Mouse (Mus musculus) forebrain, embryonic 16.5 days (tissue): ENCODE results near the gene Kcnd2. TPM values are rescaled to one million over a fixed set of nuclear protein-coding genes. Genes with fewer than 3 reads are reported as not detected.

Source experiments
- ATAC-seq: fragments of 200-750 bp; cut with Nextera tagmentation; 2 replicates; pipeline ENCODE4 v1.8.0; 2017; ENCODE audit warnings: mild to moderate bottlenecking, moderate library complexity
- H3K27ac ChIP-seq: fragments of 300-500 bp; sonication (generic); 2 replicates; pipeline ENCODE4 v1.5.1; 2014; ENCODE audit warnings: low read length, control low read depth
- H3K27me3 ChIP-seq: fragments of 300-500 bp; sonication (generic); replicated peaks from 2 replicates; pipeline ENCODE4 v1.6.1; 2014; ENCODE audit warnings: low read length; ENCODE audit not compliant: control insufficient read depth, insufficient read depth
- H3K36me3 ChIP-seq: fragments of 300-500 bp; sonication (generic); 2 replicates; pipeline ENCODE4 v1.6.1; 2014; ENCODE audit not compliant: control insufficient read depth, insufficient read depth
- H3K4me1 ChIP-seq: fragments of 300-500 bp; sonication (generic); replicated peaks from 2 replicates; pipeline ENCODE4 v1.6.1; 2014; ENCODE audit warnings: low read length; ENCODE audit not compliant: control insufficient read depth, insufficient read depth
- H3K4me2 ChIP-seq: fragments of 300-500 bp; sonication (generic); 2 replicates; pipeline ENCODE4 v1.6.1; 2014; ENCODE audit warnings: mild to moderate bottlenecking, low read length, control low read depth
- H3K4me3 ChIP-seq: fragments of 300-500 bp; sonication (generic); replicated peaks from 2 replicates; pipeline ENCODE4 v1.5.1; 2014; ENCODE audit warnings: mild to moderate bottlenecking, low read length, control low read depth
- H3K9ac ChIP-seq: fragments of 300-500 bp; sonication (generic); replicated peaks from 2 replicates; pipeline ENCODE4 v1.6.1; 2014; ENCODE audit warnings: low read depth, low read length, control low read depth
- H3K9me3 ChIP-seq: fragments of 300-500 bp; sonication (generic); 2 replicates; pipeline ENCODE4 v1.6.1; 2016; ENCODE audit warnings: low read length; ENCODE audit not compliant: control insufficient read depth
- WGBS: fragments of 180-500 bp; shearing (Covaris S2); extraction: QIAGEN DNeasy Blood & Tissue Kit; methylation state at CpG from one replicate; pipeline ENCODE4 v1.1.7; 2014; 5-methylcytosine and 5-hydroxymethylcytosine counted together
- polyA plus RNA-seq: library from polyadenylated mRNA; unstranded; fragments of >200 nt; fragmentation: Nextera tagmentation; extraction: Ambion mirVana; gene quantifications from 2 replicates; pipeline ENCODE4 v1.2.1, GENCODE M21; 2015

Gene Kcnd2
- polyA plus RNA-seq, 1 experiment from 2014 or later, result 13.5 TPM

DNA sequence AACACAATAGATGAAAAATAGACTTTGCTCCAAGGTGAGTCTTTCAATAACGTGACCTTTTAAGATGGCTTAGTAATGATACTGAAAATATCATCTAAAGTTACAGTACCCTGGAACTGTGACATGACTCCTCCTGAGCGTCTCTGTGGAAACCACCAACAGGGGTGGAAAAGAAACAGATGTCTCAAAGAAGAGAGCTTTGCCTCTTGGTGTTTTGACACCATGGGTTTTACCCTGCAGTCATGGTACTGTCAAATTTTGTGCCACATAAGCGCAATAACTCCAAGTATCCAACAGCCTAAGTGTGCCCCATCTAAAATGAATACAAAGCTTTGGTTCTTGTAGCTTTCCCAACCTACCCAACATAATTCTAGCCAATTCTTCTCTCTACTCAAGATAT lies 374.9 kb downstream of the Kcnd2 start:
- no peak overlapping the region for H3K9ac ChIP-seq
- no peak for ATAC-seq
- H3K9me3 ChIP-seq, result no peaks in the 10 kb centered on the region
- no peak overlapping the region for H3K4me2 ChIP-seq
- H3K4me3 ChIP-seq, result no peak overlapping the region
- H3K27ac ChIP-seq, result no peak overlapping the region
- H3K27me3 ChIP-seq, result no peaks in the 10 kb centered on the region
- H3K4me1 ChIP-seq, result 0 out of 2 replicates have a peak, but pooled peaks cover 2% of the 10 kb centered on the region
- 65% methylated on average over 3 of the region's 3 CpGs for whole genome bisulfite sequencing
- no peaks in the 10 kb centered on the region for H3K36me3 ChIP-seq

GRCm38 (mm10) chr6:21597424-21597823 lies 382.1 kb downstream of the Kcnd2 start:
- peak; percentile 36; the same call in 1 of the 2 replicates for ATAC-seq
- Histone ChIP-seq H3K4me1 (no peaks in the 10 kb centered on the region), H3K9ac (no peak overlapping the region), H3K4me3 (no peak overlapping the region), H3K9me3 (no peaks in the 10 kb centered on the region), H3K4me2 (no peak overlapping the region), H3K36me3 (no peaks in the 10 kb centered on the region), H3K27me3 (no peaks in the 10 kb centered on the region), H3K27ac (no peak overlapping the region)
- WGBS, result 21% methylated on average over 3 of the region's 3 CpGs

DNA sequence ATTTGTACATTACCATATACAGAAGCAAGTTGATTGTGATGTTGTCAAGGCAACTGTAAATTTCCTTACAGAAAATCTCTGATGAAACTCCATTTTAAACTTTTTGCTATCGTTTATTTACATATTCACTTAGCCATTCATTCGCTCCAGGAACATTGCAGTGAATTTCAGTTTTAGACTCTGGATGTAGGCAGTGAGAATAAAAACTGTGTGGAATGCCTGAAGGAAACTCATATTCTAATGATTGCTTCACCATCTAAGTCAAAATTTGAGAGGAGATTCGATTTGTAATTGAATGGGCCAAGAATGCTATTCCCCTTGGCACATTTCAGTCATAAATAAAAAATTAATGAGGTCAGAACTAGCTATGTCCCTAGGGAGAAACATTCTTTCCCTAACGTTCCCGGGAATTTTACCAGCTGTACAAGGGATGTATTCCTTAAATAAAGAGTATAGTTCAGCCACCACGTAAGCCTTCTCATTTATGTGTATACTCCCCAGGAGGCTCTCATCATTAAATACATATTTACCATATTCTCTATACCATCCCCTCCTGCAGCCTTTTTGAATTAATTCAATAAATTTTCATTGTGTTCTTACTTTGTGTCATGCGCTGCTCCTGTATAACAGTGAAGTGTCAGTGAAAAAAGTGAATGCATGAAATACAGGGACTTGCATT lies 394.2 kb downstream of the Kcnd2 start:
- Histone ChIP-seq H3K9ac (no peak overlapping the region), H3K27me3 (no peaks in the 10 kb centered on the region), H3K4me1 (no peaks in the 10 kb centered on the region), H3K36me3 (no peaks in the 10 kb centered on the region), H3K4me2 (no peak overlapping the region), H3K9me3 (no peaks in the 10 kb centered on the region), H3K4me3 (no peak overlapping the region), H3K27ac (no peak overlapping the region)
- 72% methylated on average over 7 of the region's 7 CpGs for WGBS
- ATAC-seq, result no peak

DNA sequence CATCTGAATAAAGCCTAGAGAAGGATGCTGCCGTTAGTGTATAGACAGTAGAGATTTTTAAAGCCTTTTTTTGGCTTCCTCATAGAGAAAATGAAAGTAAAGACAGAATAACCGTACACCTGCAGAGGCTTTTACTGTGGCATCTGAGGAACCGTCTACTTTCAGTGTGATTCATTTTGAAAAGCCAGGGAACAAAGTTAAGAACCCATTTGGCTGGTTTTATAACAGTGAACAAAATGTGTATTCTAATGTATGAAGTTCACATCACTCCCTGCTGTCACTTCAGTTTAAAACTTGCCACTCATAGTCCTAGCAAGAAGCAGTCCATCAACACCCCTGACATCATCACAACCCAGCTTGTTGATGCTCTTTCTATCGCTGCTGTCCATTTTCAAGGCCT lies 414.7 kb downstream of the Kcnd2 start:
- no peak overlapping the region for H3K4me3 ChIP-seq
- no peaks in the 10 kb centered on the region for H3K9me3 ChIP-seq
- H3K9ac ChIP-seq, result no peak overlapping the region
- ATAC-seq, result no peak
- H3K4me2 ChIP-seq, result no peak overlapping the region
- no peaks in the 10 kb centered on the region for H3K27me3 ChIP-seq
- no peaks in the 10 kb centered on the region for H3K4me1 ChIP-seq
- no peak overlapping the region for H3K27ac ChIP-seq
- H3K36me3 ChIP-seq, result no peaks in the 10 kb centered on the region
- 76% methylated on average over 4 of the region's 4 CpGs for WGBS

- H3K27me3 ChIP-seq, result no peaks in the 10 kb centered on the region
- H3K9ac ChIP-seq, result no peak overlapping the region
- no peak overlapping the region for H3K4me2 ChIP-seq
- H3K4me3 ChIP-seq, result no peak overlapping the region
- H3K36me3 ChIP-seq, result no peaks in the 10 kb centered on the region
- H3K9me3 ChIP-seq, result no peaks in the 10 kb centered on the region
- no peak for ATAC-seq
- no peak overlapping the region for H3K27ac ChIP-seq
- H3K4me1 ChIP-seq, result no peaks in the 10 kb centered on the region
These were observed 440.4 kb downstream of the Kcnd2 start for GRCm38 (mm10) chr6:21655681-21656080.

- no peaks in the 10 kb centered on the region for H3K9me3 ChIP-seq
- H3K4me3 ChIP-seq, result no peak overlapping the region
- H3K27ac ChIP-seq, result no peak overlapping the region
- no peak overlapping the region for H3K9ac ChIP-seq
- ATAC-seq, result no peak
- 89% methylated on average over 6 of the region's 6 CpGs for WGBS
- no peaks in the 10 kb centered on the region for H3K27me3 ChIP-seq
- no peaks in the 10 kb centered on the region for H3K4me1 ChIP-seq
- H3K36me3 ChIP-seq, result no peaks in the 10 kb centered on the region
- no peak overlapping the region for H3K4me2 ChIP-seq
These were observed 448.8 kb downstream of the Kcnd2 start for GRCm38 (mm10) chr6:21664135-21664534.

- Histone ChIP-seq H3K4me2 (no peak overlapping the region), H3K27ac (no peak overlapping the region), H3K9ac (no peak overlapping the region), H3K36me3 (no peaks in the 10 kb centered on the region), H3K27me3 (no peaks in the 10 kb centered on the region), H3K9me3 (no peaks in the 10 kb centered on the region), H3K4me1 (no peaks in the 10 kb centered on the region), H3K4me3 (no peak overlapping the region)
- no peak for ATAC-seq
- WGBS, result 65% methylated on average over 4 of the region's 4 CpGs
These were observed 449.3 kb downstream of the Kcnd2 start for GRCm38 (mm10) chr6:21664638-21665037.

- no peak overlapping the region for H3K4me2 ChIP-seq
- no peaks in the 10 kb centered on the region for H3K27me3 ChIP-seq
- H3K9ac ChIP-seq, result no peak overlapping the region
- no peaks in the 10 kb centered on the region for H3K9me3 ChIP-seq
- no peak for ATAC-seq
- H3K4me1 ChIP-seq, result no peaks in the 10 kb centered on the region
- H3K4me3 ChIP-seq, result no peak overlapping the region
- WGBS, result 57% methylated on average over 6 of the region's 6 CpGs
- no peak overlapping the region for H3K27ac ChIP-seq
- no peaks in the 10 kb centered on the region for H3K36me3 ChIP-seq
These were observed 468.9 kb downstream of the Kcnd2 start for GRCm38 (mm10) chr6:21684252-21684651.

DNA sequence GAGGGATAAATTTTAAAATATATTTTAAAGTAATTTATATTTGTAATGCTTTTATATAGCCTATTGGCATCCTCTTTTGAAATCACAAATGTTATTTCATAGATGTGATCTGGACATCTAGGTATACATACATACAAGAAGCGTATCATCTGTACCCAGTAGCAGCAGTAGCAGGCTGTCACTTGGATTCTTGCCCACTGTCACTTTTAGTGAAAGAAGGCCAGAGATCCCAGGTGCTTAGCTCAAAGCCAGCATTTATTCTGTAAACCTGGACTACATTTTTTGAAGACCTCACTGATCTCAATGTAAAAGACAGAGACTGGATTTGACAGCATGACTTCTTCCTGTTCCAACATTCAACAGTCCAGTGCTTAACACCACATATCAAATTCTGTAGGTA lies 471.1 kb downstream of the Kcnd2 start:
- Histone ChIP-seq H3K4me1 (no peaks in the 10 kb centered on the region), H3K36me3 (no peaks in the 10 kb centered on the region), H3K9ac (no peak overlapping the region), H3K9me3 (no peaks in the 10 kb centered on the region), H3K27me3 (no peaks in the 10 kb centered on the region), H3K4me2 (no peak overlapping the region), H3K27ac (no peak overlapping the region), H3K4me3 (no peak overlapping the region)
- 83% methylated on average over 1 of the region's 1 CpGs for WGBS
- ATAC-seq, result no peak

DNA sequence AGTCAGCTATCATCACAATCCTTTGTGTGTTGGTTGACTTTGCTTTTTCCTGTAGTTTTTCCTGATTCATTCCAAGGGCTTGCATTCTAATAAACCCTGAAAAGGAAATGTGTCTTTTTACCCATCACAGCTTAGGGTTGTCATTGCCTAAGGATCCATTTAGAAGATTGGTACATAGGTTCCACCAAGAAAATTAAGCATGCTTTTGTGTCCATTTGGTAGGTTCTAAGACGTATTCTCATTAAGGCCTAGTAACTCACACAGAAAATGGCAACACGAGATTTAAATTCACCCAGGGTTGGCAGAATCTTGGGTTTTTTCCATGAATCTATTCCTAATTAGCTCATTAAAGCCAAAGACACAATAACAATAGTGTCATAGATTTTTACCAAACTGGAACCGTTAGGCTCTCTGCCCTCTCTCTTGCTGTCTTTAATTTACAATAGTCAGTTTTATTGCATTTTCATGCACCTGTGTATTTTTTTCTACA lies 477.6 kb downstream of the Kcnd2 start:
- Histone ChIP-seq H3K4me3 (no peak overlapping the region), H3K36me3 (no peaks in the 10 kb centered on the region), H3K4me1 (no peaks in the 10 kb centered on the region), H3K9ac (no peak overlapping the region), H3K27ac (no peak overlapping the region), H3K4me2 (no peak overlapping the region), H3K9me3 (no peaks in the 10 kb centered on the region), H3K27me3 (no peaks in the 10 kb centered on the region)
- 18% methylated on average over 3 of the region's 3 CpGs for WGBS
- ATAC-seq, result peak; percentile 43; the same call in 1 of the 2 replicates
